Mouse (Mus musculus): ENCODE measurements around the gene Ccdc152. TPM values are rescaled to one million over a fixed set of nuclear protein-coding genes. Genes with fewer than 3 reads are reported as not detected.

The Ccdc152 gene
- polyA plus RNA-seq, 1 experiment, result not detected

- H3K9me3 ChIP-seq, result no peaks in the 10 kb centered on the region
- H3K27me3 ChIP-seq (replicated peaks), result no peaks in the 10 kb centered on the region
- H3K36me3 ChIP-seq (replicated peaks; ENCODE audit: low read length), result peaks cover 7% of the 10 kb centered on the region
- H3K4me3 ChIP-seq (replicated peaks), result no peak overlapping the region
- TF ChIP-seq FLI1 (IDR thresholded peaks at IDR 0.05; ENCODE audit: low read length), result no peak
- no peak for TF ChIP-seq GATA1 (IDR thresholded peaks at IDR 0.05; ENCODE audit: borderline replicate concordance, low read length)
- no peaks in the 10 kb centered on the region for H3K4me1 ChIP-seq
Observed at GRCm38 (mm10) chr15:3281737-3282136, 21.6 kb downstream of the Ccdc152 start.

- no peaks in the 10 kb centered on the region for H3K27me3 ChIP-seq (replicated peaks)
- no peaks in the 10 kb centered on the region for H3K9me3 ChIP-seq
- peaks cover 7% of the 10 kb centered on the region for H3K36me3 ChIP-seq (replicated peaks; ENCODE audit: low read length)
- no peaks in the 10 kb centered on the region for H3K4me1 ChIP-seq
- TF ChIP-seq FLI1 (IDR thresholded peaks at IDR 0.05; ENCODE audit: low read length), result no peak
- TF ChIP-seq GATA1 (IDR thresholded peaks at IDR 0.05; ENCODE audit: borderline replicate concordance, low read length), result no peak
- no peak overlapping the region for H3K4me3 ChIP-seq (replicated peaks)
Observed at GRCm38 (mm10) chr15:3281216-3281615, 22.1 kb downstream of the Ccdc152 start.

- Histone ChIP-seq H3K4me3 (replicated peaks) (no peak overlapping the region), H3K36me3 (replicated peaks; ENCODE audit: low read length) (peaks cover 11% of the 10 kb centered on the region), H3K4me1 (no peaks in the 10 kb centered on the region), H3K9me3 (no peaks in the 10 kb centered on the region), H3K27me3 (replicated peaks) (no peaks in the 10 kb centered on the region)
- TF ChIP-seq GATA1 (IDR thresholded peaks at IDR 0.05; ENCODE audit: borderline replicate concordance, low read length) (no peak), FLI1 (IDR thresholded peaks at IDR 0.05; ENCODE audit: low read length) (no peak)
Observed at GRCm38 (mm10) chr15:3279242-3279641, 24.1 kb downstream of the Ccdc152 start.

- Histone ChIP-seq H3K4me1 (no peaks in the 10 kb centered on the region), H3K4me3 (replicated peaks) (no peak overlapping the region), H3K9me3 (no peaks in the 10 kb centered on the region), H3K27me3 (replicated peaks) (no peaks in the 10 kb centered on the region), H3K36me3 (replicated peaks; ENCODE audit: low read length) (peaks cover 11% of the 10 kb centered on the region)
- no peak for TF ChIP-seq GATA1 (IDR thresholded peaks at IDR 0.05; ENCODE audit: borderline replicate concordance, low read length)
- TF ChIP-seq FLI1 (IDR thresholded peaks at IDR 0.05; ENCODE audit: low read length), result no peak
Observed at GRCm38 (mm10) chr15:3277391-3277790, 25.9 kb downstream of the Ccdc152 start.

- no peaks in the 10 kb centered on the region for H3K9me3 ChIP-seq
- H3K36me3 ChIP-seq (replicated peaks; ENCODE audit: low read length), result peaks cover 6% of the 10 kb centered on the region
- peak overlapping the region; percentile 42 for H3K4me3 ChIP-seq (replicated peaks)
- TF ChIP-seq FLI1 (IDR thresholded peaks at IDR 0.05; ENCODE audit: low read length) (no peak), GATA1 (IDR thresholded peaks at IDR 0.05; ENCODE audit: borderline replicate concordance, low read length) (no peak)
- peaks cover 8% of the 10 kb centered on the region; the same call in 1 of the 2 replicates for H3K4me1 ChIP-seq
- no peaks in the 10 kb centered on the region for H3K27me3 ChIP-seq (replicated peaks)
Observed at GRCm38 (mm10) chr15:3273191-3273590, 30.1 kb downstream of the Ccdc152 start.

GRCm38 (mm10) chr15:3271216-3271615, 32.1 kb downstream of the Ccdc152 start:
- peaks cover 8% of the 10 kb centered on the region; the same call in 1 of the 2 replicates for H3K4me1 ChIP-seq
- peaks cover 4% of the 10 kb centered on the region for H3K36me3 ChIP-seq (replicated peaks; ENCODE audit: low read length)
- peak overlapping the region; percentile 90 for H3K4me3 ChIP-seq (replicated peaks)
- H3K9me3 ChIP-seq, result no peaks in the 10 kb centered on the region
- no peaks in the 10 kb centered on the region for H3K27me3 ChIP-seq (replicated peaks)
- no peak for TF ChIP-seq FLI1 (IDR thresholded peaks at IDR 0.05; ENCODE audit: low read length)
- TF ChIP-seq GATA1 (IDR thresholded peaks at IDR 0.05; ENCODE audit: borderline replicate concordance, low read length), result no peak

GRCm38 (mm10) chr15:3270646-3271077, 32.7 kb downstream of the Ccdc152 start:
- peaks cover 8% of the 10 kb centered on the region; the same call in 1 of the 2 replicates for H3K4me1 ChIP-seq
- H3K9me3 ChIP-seq, result no peaks in the 10 kb centered on the region
- H3K27me3 ChIP-seq (replicated peaks), result no peaks in the 10 kb centered on the region
- no peak for TF ChIP-seq GATA1 (IDR thresholded peaks at IDR 0.05; ENCODE audit: borderline replicate concordance, low read length)
- TF ChIP-seq FLI1 (IDR thresholded peaks at IDR 0.05; ENCODE audit: low read length), result no peak
- H3K36me3 ChIP-seq (replicated peaks; ENCODE audit: low read length), result peaks cover 2% of the 10 kb centered on the region
- H3K4me3 ChIP-seq (replicated peaks), result peak overlapping the region; percentile 90

- no peaks in the 10 kb centered on the region for H3K9me3 ChIP-seq
- no peaks in the 10 kb centered on the region for H3K27me3 ChIP-seq (replicated peaks)
- no peaks in the 10 kb centered on the region for H3K36me3 ChIP-seq (replicated peaks; ENCODE audit: low read length)
- H3K4me3 ChIP-seq (replicated peaks), result peak overlapping the region; percentile 90
- no peak for TF ChIP-seq GATA1 (IDR thresholded peaks at IDR 0.05; ENCODE audit: borderline replicate concordance, low read length)
- TF ChIP-seq FLI1 (IDR thresholded peaks at IDR 0.05; ENCODE audit: low read length), result no peak
- H3K4me1 ChIP-seq, result peaks cover 8% of the 10 kb centered on the region; the same call in 1 of the 2 replicates
Observed at GRCm38 (mm10) chr15:3269996-3270645, 33.2 kb downstream of the Ccdc152 start.

- Histone ChIP-seq H3K4me3 (replicated peaks) (no peak overlapping the region), H3K36me3 (replicated peaks; ENCODE audit: low read length) (no peaks in the 10 kb centered on the region), H3K9me3 (no peaks in the 10 kb centered on the region), H3K27me3 (replicated peaks) (no peaks in the 10 kb centered on the region), H3K4me1 (peaks cover 8% of the 10 kb centered on the region; the same call in 1 of the 2 replicates)
- TF ChIP-seq GATA1 (IDR thresholded peaks at IDR 0.05; ENCODE audit: borderline replicate concordance, low read length), result no peak
- TF ChIP-seq FLI1 (IDR thresholded peaks at IDR 0.05; ENCODE audit: low read length), result no peak
Observed at GRCm38 (mm10) chr15:3269496-3269895, 33.8 kb downstream of the Ccdc152 start.

- Histone ChIP-seq H3K4me3 (replicated peaks) (no peak within 1 kb of the TSS), H3K4me1 (peaks cover 8% of the 10 kb centered on the region; the same call in 1 of the 2 replicates), H3K9me3 (no peaks in the 10 kb centered on the region), H3K36me3 (replicated peaks; ENCODE audit: low read length) (no peaks in the 10 kb centered on the region), H3K27me3 (replicated peaks) (no peaks in the 10 kb centered on the region)
- no peak for TF ChIP-seq FLI1 (IDR thresholded peaks at IDR 0.05; ENCODE audit: low read length)
- no peak for TF ChIP-seq GATA1 (IDR thresholded peaks at IDR 0.05; ENCODE audit: borderline replicate concordance, low read length)
Observed at GRCm38 (mm10) chr15:3268247-3268646, 35.1 kb downstream of the Ccdc152 start, which contains the start of gene Selenop. Gene Selenop, plus strand, starts transcription at chr15:3268547.
